Mouse (Mus musculus): ENCODE measurements around the gene Tcf21.

DNA sequence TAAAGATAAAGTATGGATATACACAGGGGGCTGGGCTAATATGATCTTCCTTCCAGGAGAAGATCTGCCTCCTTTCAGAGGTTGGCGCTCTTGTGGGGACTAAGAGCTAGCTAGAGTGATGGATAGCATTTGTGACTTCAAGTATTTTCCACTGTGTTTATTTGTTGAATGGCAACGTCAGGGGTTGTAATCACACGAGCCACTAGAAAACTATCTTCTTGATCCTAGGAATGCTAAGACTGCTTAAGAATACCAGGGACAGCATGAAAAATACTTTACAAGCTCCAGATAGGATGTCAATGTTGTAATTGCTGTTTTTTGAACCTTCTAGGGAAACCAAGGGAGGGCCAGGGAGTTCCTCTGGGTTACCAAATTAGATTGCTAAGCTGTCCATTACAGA, 25.4 kb upstream of the Tcf21 start:
- TF ChIP-seq MAFK (IDR thresholded peaks at IDR 0.05; ENCODE audit: insufficient read depth, low read depth, low read length) (no peak), CHD2 (IDR thresholded peaks at IDR 0.05; ENCODE audit: low read depth, low read length) (no peak), HCFC1 (IDR thresholded peaks at IDR 0.05; ENCODE audit: borderline replicate concordance, insufficient read depth, low read length) (no peak), ZNF384 (IDR thresholded peaks at IDR 0.05; ENCODE audit: low read depth, low read length) (no peak)

Data from ES-E14 (cell line).